ENCODE assay signal across 29 mouse cellular contexts in the genomic region with DNA sequence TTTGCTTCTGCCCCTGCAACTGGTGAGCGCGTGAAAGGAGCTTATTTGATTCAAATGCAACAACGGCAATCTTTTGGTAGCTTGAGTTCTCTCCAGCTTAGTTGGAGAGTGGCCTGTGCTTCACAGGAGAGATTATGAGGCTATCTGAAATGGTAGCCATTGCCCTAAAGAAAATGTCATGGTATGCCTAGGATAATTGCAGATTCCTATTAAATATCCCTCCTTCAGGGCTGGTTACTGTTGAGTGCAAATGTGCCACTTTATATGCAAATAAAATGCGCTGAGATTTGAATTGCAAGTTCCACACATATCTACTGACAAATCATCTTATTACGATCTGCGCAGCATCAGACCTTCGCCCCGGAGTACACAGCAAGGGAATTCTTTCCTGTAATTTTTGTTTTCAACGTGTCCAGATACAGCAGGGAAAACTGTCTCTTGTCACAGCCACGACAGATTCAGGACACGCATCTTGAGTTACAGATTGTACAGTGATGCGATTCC.
DNase-seq lines count a peak whose midpoint lies in the region; ATAC-seq and TF ChIP-seq lines count a peak whose summit lies in the region.
"Had no signal": no experiment of that assay in that cellular context is flagged by ENCODE, and none has a peak within 500 bp of the region (broad histone marks: within the 10 kb centered on the region; RNA-seq: fewer than 3 reads in every experiment).

No protein-coding gene starts in this region.

- peaks cover 19% of the 10 kb centered on the region for H3K4me1 ChIP-seq in hindbrain, embryonic 13.5 days (replicated peaks)
- H3K4me1 ChIP-seq in hindbrain, embryonic 10.5 days (replicated peaks) = no peaks in the 10 kb centered on the region
- peaks cover 9% of the 10 kb centered on the region; the same call in 1 of the 2 replicates for H3K4me1 ChIP-seq in forebrain, embryonic 14.5 days (ENCODE audit: control insufficient read depth, insufficient read depth, low read length)
- H3K4me1 ChIP-seq in midbrain, embryonic 15.5 days = peaks cover 15% of the 10 kb centered on the region
- H3K4me1 ChIP-seq: heart, embryonic 15.5 days; limb, embryonic 15.5 days; liver, embryonic 13.5 days had no signal

- WGBS in hindbrain, embryonic 13.5 days = 65% methylated on average over 12 of the region's 12 CpGs
- WGBS in hindbrain, embryonic 10.5 days = 91% methylated on average over 12 of the region's 12 CpGs
- 54% methylated on average over 12 of the region's 12 CpGs for WGBS in forebrain, embryonic 14.5 days
- 45% methylated on average over 12 of the region's 12 CpGs for WGBS in midbrain, embryonic 15.5 days

- H3K27me3 ChIP-seq in hindbrain, embryonic 13.5 days = no peaks in the 10 kb centered on the region
- H3K27me3 ChIP-seq in hindbrain, embryonic 10.5 days (ENCODE audit: insufficient read depth, poor library complexity, severe bottlenecking) = no peaks in the 10 kb centered on the region
- no peaks in the 10 kb centered on the region for H3K27me3 ChIP-seq in forebrain, embryonic 14.5 days (replicated peaks; ENCODE audit: control insufficient read depth, insufficient read depth, low read length)
- no peaks in the 10 kb centered on the region for H3K27me3 ChIP-seq in midbrain, embryonic 15.5 days (replicated peaks)
- H3K27me3 ChIP-seq: heart, embryonic 15.5 days; limb, embryonic 15.5 days; liver, embryonic 13.5 days; neural tube, embryonic 15.5 days had no signal

- no peak overlapping the region; the same call in 1 of the 2 replicates for H3K4me2 ChIP-seq in hindbrain, embryonic 13.5 days
- H3K4me2 ChIP-seq in forebrain, embryonic 14.5 days (ENCODE audit: low read length) = no peak overlapping the region; the same call in 1 of the 2 replicates
- H3K4me2 ChIP-seq in midbrain, embryonic 15.5 days = peak overlapping the region; percentile 10; the same call in 1 of the 2 replicates
- H3K4me2 ChIP-seq: heart, embryonic 15.5 days; limb, embryonic 15.5 days; liver, embryonic 13.5 days; neural tube, embryonic 15.5 days had no signal

- H3K27ac ChIP-seq in hindbrain, embryonic 13.5 days = peak overlapping the region; percentile 42; the same call in 1 of the 2 replicates
- no peak overlapping the region for H3K27ac ChIP-seq in hindbrain, embryonic 10.5 days
- H3K27ac ChIP-seq in forebrain, embryonic 14.5 days (ENCODE audit: low read depth, low read length) = no peak overlapping the region
- H3K27ac ChIP-seq in midbrain, embryonic 15.5 days = no peak overlapping the region; the same call in 1 of the 2 replicates
- H3K27ac ChIP-seq: heart, embryonic 15.5 days; limb, embryonic 10.5 days; limb, embryonic 15.5 days; liver, embryonic 13.5 days; neural tube, embryonic 15.5 days had no signal

- intact Hi-C loops in gastrocnemius, postnatal 14 days (cut with DNase I; ENCODE audit: low total_unique reads) = no loop called here

- no peaks in the 10 kb centered on the region for H3K9me3 ChIP-seq in hindbrain, embryonic 13.5 days
- H3K9me3 ChIP-seq in hindbrain, embryonic 10.5 days = no peaks in the 10 kb centered on the region
- no peaks in the 10 kb centered on the region for H3K9me3 ChIP-seq in forebrain, embryonic 14.5 days (replicated peaks; ENCODE audit: control insufficient read depth, low read length)
- no peaks in the 10 kb centered on the region for H3K9me3 ChIP-seq in midbrain, embryonic 15.5 days
- H3K9me3 ChIP-seq: heart, embryonic 15.5 days; limb, embryonic 10.5 days; limb, embryonic 15.5 days; liver, embryonic 13.5 days; megakaryocyte, embryonic 14.5 days; neural tube, embryonic 15.5 days had no signal

- no peak for TF ChIP-seq POLR2A in brain, embryonic 14.5 days (IDR thresholded peaks at IDR 0.05; ENCODE audit: borderline replicate concordance, extremely low read depth, insufficient read depth, insufficient read length, poor library complexity, severe bottlenecking)

- no peak overlapping the region for H3K9ac ChIP-seq in hindbrain, embryonic 13.5 days
- H3K9ac ChIP-seq in forebrain, embryonic 14.5 days (ENCODE audit: low read length) = no peak overlapping the region; the same call in 1 of the 2 replicates
- H3K9ac ChIP-seq in midbrain, embryonic 15.5 days = no peak overlapping the region
- H3K9ac ChIP-seq: heart, embryonic 15.5 days; limb, embryonic 15.5 days; liver, embryonic 13.5 days; neural tube, embryonic 15.5 days had no signal

- DNase-seq in hindbrain, embryonic 10.5 days (ENCODE audit: low spot score) = no peak
- peak; percentile 66 for DNase-seq in brain, embryonic 14.5 days (ENCODE audit: low read depth)
- peak; percentile 41 for DNase-seq in forebrain, embryonic 14.5 days (ENCODE audit: low spot score)
- no peak for DNase-seq in gastrocnemius, postnatal 14 days
- no peak for DNase-seq in retina, embryonic 14.5 days (ENCODE audit: low spot score)
- DNase-seq: adrenal gland, adult 8-10 months; B cell, adult 2 months; cerebellum, adult 11 months; cerebellum, adult 9-10 months; cerebellum, postnatal 36 days; gastrocnemius, postnatal 10 days; kidney, adult 9 months; kidney, postnatal 10 days; layer of hippocampus, postnatal 36 days; liver, embryonic 13.5 days; lung, adult 18-20 months; lung, postnatal 4 days; right cerebral cortex, postnatal 25 days; spleen, adult 18-20 months; thymus, postnatal 14 days had no signal

- H3K36me3 ChIP-seq in hindbrain, embryonic 13.5 days = no peaks in the 10 kb centered on the region
- no peaks in the 10 kb centered on the region for H3K36me3 ChIP-seq in hindbrain, embryonic 10.5 days
- no peaks in the 10 kb centered on the region for H3K36me3 ChIP-seq in forebrain, embryonic 14.5 days (ENCODE audit: control insufficient read depth, insufficient read depth, low read length)
- H3K36me3 ChIP-seq in midbrain, embryonic 15.5 days (replicated peaks) = no peaks in the 10 kb centered on the region
- H3K36me3 ChIP-seq: heart, embryonic 15.5 days; limb, embryonic 10.5 days; limb, embryonic 15.5 days; liver, embryonic 13.5 days; neural tube, embryonic 15.5 days had no signal

- ATAC-seq in hindbrain, embryonic 13.5 days (ENCODE audit: low FRiP score) = no peak
- 0 out of 2 replicates have a peak, but pooled peaks have one; percentile 42 for ATAC-seq in forebrain, embryonic 14.5 days
- ATAC-seq in midbrain, embryonic 15.5 days (replicated peaks) = 0 out of 2 replicates have a peak, but pooled peaks have one; percentile 57
- ATAC-seq: intestine, postnatal 0 days; lung, postnatal 0 days had no signal

- no peak for TF ChIP-seq CTCF in brain, embryonic 14.5 days (IDR thresholded peaks at IDR 0.05; ENCODE audit: borderline replicate concordance, extremely low read depth, insufficient read depth, insufficient read length)

- no peak overlapping the region for H3K4me3 ChIP-seq in hindbrain, embryonic 13.5 days
- H3K4me3 ChIP-seq in hindbrain, embryonic 10.5 days = no peak overlapping the region
- no peak overlapping the region for H3K4me3 ChIP-seq in forebrain, embryonic 14.5 days (ENCODE audit: low read depth, low read length)
- H3K4me3 ChIP-seq in midbrain, embryonic 15.5 days = no peak overlapping the region
- H3K4me3 ChIP-seq: heart, embryonic 15.5 days; limb, embryonic 10.5 days; limb, embryonic 15.5 days; liver, embryonic 13.5 days; megakaryocyte, embryonic 14.5 days; neural tube, embryonic 15.5 days had no signal

Comparison
In these comparisons a context has a peak if more than half of its experiments do, and no peak if none do; other contexts are left out.
1. DNase-seq: peak in brain, embryonic 14.5 days (single experiment) and forebrain, embryonic 14.5 days (single experiment); none in hindbrain, embryonic 10.5 days (single experiment), gastrocnemius, postnatal 14 days (single experiment) and retina, embryonic 14.5 days (single experiment).